Mouse (Mus musculus) liver, adult 2 months (tissue): ENCODE measurements around the gene Fam83d. TPM values are rescaled to one million over a fixed set of nuclear protein-coding genes. Genes with fewer than 3 reads are reported as not detected.
A peak's percentile ranks its signal among the peaks of the same experiment; 100 is the strongest.

Source experiments
- DNase-seq: peaks from one replicate; pipeline ENCODE4 v3.0.0-alpha.2; 2011; ENCODE audit warnings: low read depth, low spot score; ENCODE audit errors: extremely low read depth
- H3K27ac ChIP-seq: fragments of 200-500 bp; replicated peaks from 2 replicates; pipeline ENCODE4 v1.5.1; 2012; ENCODE audit warnings: low read depth, mild to moderate bottlenecking, control low read depth, inconsistent platforms, low read length; ENCODE audit not compliant: insufficient read depth
- H3K27me3 ChIP-seq: fragments of 200-500 bp; 2 replicates; pipeline ENCODE4 v1.6.1; 2012; ENCODE audit warnings: mild to moderate bottlenecking, moderate library complexity, low read length, inconsistent platforms; ENCODE audit not compliant: control insufficient read depth, insufficient read depth
- H3K36me3 ChIP-seq: fragments of 200-500 bp; 2 replicates; pipeline ENCODE4 v1.6.1; 2012; ENCODE audit warnings: low read length, inconsistent platforms; ENCODE audit not compliant: control insufficient read depth, insufficient read depth
- H3K4me1 ChIP-seq: fragments of 200-500 bp; 2 replicates; pipeline ENCODE4 v1.6.1; 2011; ENCODE audit warnings: low read length; ENCODE audit not compliant: control insufficient read depth, insufficient read depth
- H3K4me3 ChIP-seq: fragments of 200-500 bp; 2 replicates; pipeline ENCODE4 v1.5.1; 2011; ENCODE audit warnings: low read depth, mild to moderate bottlenecking, control low read depth, low read length, moderate library complexity; ENCODE audit not compliant: insufficient read depth
- H3K79me2 ChIP-seq: fragments of 200-500 bp; 2 replicates; pipeline ENCODE4 v1.6.1; 2012; ENCODE audit warnings: inconsistent platforms, mild to moderate bottlenecking, low read length, moderate library complexity; ENCODE audit not compliant: control insufficient read depth, insufficient read depth
- H3K9ac ChIP-seq: fragments of 200-500 bp; 2 replicates; pipeline ENCODE4 v1.6.1; 2012; ENCODE audit warnings: low read depth, mild to moderate bottlenecking, control low read depth, inconsistent platforms, low read length
- CTCF ChIP-seq: fragments of 200-500 bp; IDR thresholded peaks from 2 replicates; pipeline ENCODE4 v1.5.1; 2011; ENCODE audit warnings: low read depth, low read length, control low read depth
- POLR2A ChIP-seq: fragments of 200-500 bp; IDR thresholded peaks from 2 replicates; pipeline ENCODE4 v1.6.1; 2011; ENCODE audit warnings: low read length, control low read depth; ENCODE audit not compliant: insufficient read depth; ENCODE audit errors: extremely low read depth
- WGBS: fragments of 180-500 bp; shearing (Covaris S2); methylation state at CpG from one replicate; pipeline ENCODE4 v1.1.7; 2018; 5-methylcytosine and 5-hydroxymethylcytosine counted together
- polyA plus RNA-seq: library from polyadenylated mRNA; depleted of rRNA; stranded (reverse); fragments of >200 nt; gene quantifications from 2 replicates; pipeline ENCODE4 v1.2.3, GENCODE M21; 2012
- total RNA-seq: library from RNA; depleted of rRNA; stranded (reverse); fragments of >200 nt; gene quantifications from 2 replicates; pipeline ENCODE4 v1.2.3, GENCODE M21; 2014

Gene Fam83d
- total and polyA plus RNA-seq, 2 experiments: 0.09 to 0.15 TPM

DNA sequence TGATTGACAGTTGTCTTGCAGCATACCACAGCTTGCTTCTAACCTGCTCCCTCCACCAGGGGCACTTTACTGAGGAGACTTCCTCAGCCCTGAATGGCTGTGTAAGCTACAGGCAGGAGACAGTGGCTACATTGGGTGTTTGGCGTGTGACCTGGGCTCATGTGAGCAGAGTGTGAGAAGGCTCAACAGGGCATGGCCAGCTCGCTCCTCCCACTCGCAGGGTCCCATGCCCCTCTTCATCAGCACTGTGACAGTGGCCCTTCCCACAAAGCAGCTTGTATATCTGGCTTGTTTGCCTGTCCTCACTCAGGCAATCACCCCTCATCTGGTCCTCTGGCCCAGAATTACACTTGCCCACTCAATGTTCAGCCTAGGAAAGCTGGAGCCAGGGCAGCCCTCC, 28.8 kb upstream of the Fam83d start:
- Histone ChIP-seq H3K36me3 (no peaks in the 10 kb centered on the region), H3K27ac (no peak overlapping the region), H3K27me3 (no peaks in the 10 kb centered on the region), H3K4me1 (no peaks in the 10 kb centered on the region), H3K79me2 (no peaks in the 10 kb centered on the region), H3K9ac (no peak overlapping the region), H3K4me3 (no peak overlapping the region)
- 82% methylated on average over 3 of the region's 3 CpGs for WGBS
- DNase-seq: no peak
- TF ChIP-seq CTCF (no peak), POLR2A (no peak)

DNA sequence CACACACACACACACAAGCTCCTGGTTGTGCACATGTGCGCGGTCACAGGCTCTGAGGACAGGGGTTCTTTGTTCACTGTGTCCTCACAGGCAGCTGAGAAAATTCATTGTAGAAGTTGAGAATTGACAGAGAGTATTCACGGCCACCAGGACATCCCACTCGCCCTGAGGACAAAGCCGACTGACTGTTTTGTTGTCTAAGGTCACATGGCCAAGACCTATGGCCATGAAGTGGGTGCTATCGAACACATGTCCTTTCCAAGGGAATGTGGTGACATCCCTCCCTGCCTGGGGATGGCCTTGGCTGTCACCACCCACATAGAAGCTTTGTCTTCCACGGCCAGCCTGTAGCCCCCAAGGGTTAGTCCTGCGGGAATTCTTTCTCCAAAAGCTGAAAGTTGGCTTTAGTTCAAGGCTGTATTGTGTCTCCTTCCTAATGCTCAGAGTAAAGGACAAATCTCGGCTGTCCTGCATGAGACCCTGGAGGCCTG, 26.8 kb upstream of the Fam83d start:
- H3K9ac ChIP-seq: no peak overlapping the region
- no peak for DNase-seq
- no peak overlapping the region for H3K27ac ChIP-seq
- no peaks in the 10 kb centered on the region for H3K27me3 ChIP-seq
- TF ChIP-seq POLR2A (no peak), CTCF (no peak)
- no peaks in the 10 kb centered on the region for H3K4me1 ChIP-seq
- H3K4me3 ChIP-seq: no peak overlapping the region
- WGBS: 77% methylated on average over 9 of the region's 9 CpGs
- H3K79me2 ChIP-seq: no peaks in the 10 kb centered on the region
- no peaks in the 10 kb centered on the region for H3K36me3 ChIP-seq

DNA sequence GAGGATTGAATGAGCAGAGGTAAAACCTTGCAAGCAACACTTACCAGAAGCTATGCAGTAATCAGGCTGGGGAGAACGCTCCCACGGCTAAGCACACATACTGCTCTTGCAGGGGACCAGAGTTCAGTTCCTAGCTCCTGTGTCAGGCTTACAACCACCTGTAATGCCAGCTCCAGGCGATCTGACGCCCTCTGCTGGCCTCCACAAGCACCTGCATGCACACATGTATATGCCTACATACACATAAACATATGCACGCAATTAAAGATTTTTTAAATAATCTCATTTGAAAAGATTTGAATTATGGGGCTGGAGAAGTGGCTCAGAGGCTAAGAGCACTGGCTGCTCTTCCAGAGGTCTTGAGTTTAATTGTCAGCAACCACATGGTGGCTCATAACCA, 25.5 kb upstream of the Fam83d start:
- Histone ChIP-seq H3K27ac (no peak overlapping the region), H3K9ac (no peak overlapping the region), H3K36me3 (no peaks in the 10 kb centered on the region), H3K4me1 (no peaks in the 10 kb centered on the region), H3K27me3 (no peaks in the 10 kb centered on the region), H3K79me2 (no peaks in the 10 kb centered on the region), H3K4me3 (no peak overlapping the region)
- no peak for DNase-seq
- TF ChIP-seq POLR2A (no peak), CTCF (no peak)
- WGBS: 80% methylated on average over 5 of the region's 5 CpGs

DNA sequence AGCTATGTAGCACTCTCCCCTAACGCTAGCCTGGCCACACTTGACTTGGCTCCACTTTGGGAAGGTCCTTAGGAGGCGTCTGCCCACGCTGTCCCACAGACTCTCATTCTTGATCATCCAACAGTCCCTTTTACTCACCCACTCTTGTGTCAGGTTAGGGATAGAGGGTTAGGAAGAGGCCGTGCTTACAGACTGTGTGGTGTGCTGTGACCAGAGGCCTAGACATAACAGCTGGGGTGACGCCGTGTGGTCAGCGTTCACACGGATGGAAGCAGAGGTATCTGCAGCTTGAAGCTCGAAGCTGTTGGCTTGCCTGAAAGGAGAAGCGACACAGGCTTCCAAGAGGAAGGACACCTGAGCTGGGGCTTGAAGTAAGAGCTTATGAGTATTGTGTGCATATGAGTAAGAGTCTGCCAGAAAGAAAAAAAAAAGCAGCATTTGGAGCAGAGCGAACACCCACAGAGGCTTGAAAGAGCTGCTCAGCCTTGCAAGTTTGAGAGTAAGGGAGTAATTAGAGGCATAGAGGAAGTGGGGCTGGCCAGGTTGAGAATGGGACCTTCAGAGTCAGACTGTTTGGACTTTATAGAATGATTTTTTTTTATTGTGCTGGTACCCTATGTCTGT, 24.3 kb upstream of the Fam83d start:
- no peak overlapping the region for H3K4me3 ChIP-seq
- no peak overlapping the region for H3K27ac ChIP-seq
- H3K36me3 ChIP-seq: no peaks in the 10 kb centered on the region
- TF ChIP-seq POLR2A (no peak), CTCF (no peak)
- H3K27me3 ChIP-seq: no peaks in the 10 kb centered on the region
- no peak for DNase-seq
- WGBS: 86% methylated on average over 11 of the region's 11 CpGs
- no peaks in the 10 kb centered on the region for H3K4me1 ChIP-seq
- no peaks in the 10 kb centered on the region for H3K79me2 ChIP-seq
- no peak overlapping the region for H3K9ac ChIP-seq

- DNase-seq: no peak
- no peaks in the 10 kb centered on the region for H3K4me1 ChIP-seq
- no peak overlapping the region for H3K27ac ChIP-seq
- TF ChIP-seq POLR2A (no peak), CTCF (peak; percentile 36; the same call in 1 of the 2 replicates)
- no peak overlapping the region for H3K4me3 ChIP-seq
- H3K36me3 ChIP-seq: no peaks in the 10 kb centered on the region
- no peaks in the 10 kb centered on the region for H3K79me2 ChIP-seq
- no peaks in the 10 kb centered on the region for H3K27me3 ChIP-seq
- WGBS: 16% methylated on average over 2 of the region's 2 CpGs
- no peak overlapping the region for H3K9ac ChIP-seq
Measured at GRCm38 (mm10) chr2:158745049-158745482, 22.8 kb upstream of the Fam83d start.

DNA sequence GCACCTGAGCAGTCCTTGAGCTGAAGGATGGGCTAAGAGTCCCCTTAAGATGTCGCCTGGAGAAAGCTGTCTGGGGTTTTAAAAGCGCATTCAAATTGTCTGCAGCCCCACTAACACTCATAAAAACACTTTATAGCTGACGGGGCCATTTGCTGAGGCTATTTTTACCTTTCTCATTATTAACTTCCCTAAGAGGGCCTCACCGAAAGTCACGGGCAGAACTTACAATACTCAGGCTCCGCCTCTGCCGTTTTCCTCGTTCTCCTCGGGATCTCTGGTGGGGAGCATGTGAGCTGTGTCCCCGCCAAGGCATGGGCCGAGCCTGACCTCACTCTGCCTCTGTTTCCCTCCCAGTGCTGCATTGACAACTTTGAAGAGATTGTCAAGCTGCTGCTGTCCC, 21.7 kb upstream of the Fam83d start:
- H3K36me3 ChIP-seq: no peaks in the 10 kb centered on the region
- DNase-seq: no peak
- no peak overlapping the region for H3K4me3 ChIP-seq
- 77% methylated on average over 11 of the region's 11 CpGs for WGBS
- H3K27me3 ChIP-seq: no peaks in the 10 kb centered on the region
- H3K79me2 ChIP-seq: no peaks in the 10 kb centered on the region
- H3K9ac ChIP-seq: no peak overlapping the region
- no peaks in the 10 kb centered on the region for H3K4me1 ChIP-seq
- no peak overlapping the region for H3K27ac ChIP-seq
- no peak for TF ChIP-seq POLR2A
- no peak for TF ChIP-seq CTCF
